Mouse (Mus musculus): ENCODE data around the gene H1foo. TPM values are rescaled to one million over a fixed set of nuclear protein-coding genes. Genes with fewer than 3 reads are reported as not detected.

Gene H1foo
- polyA plus RNA-seq, 1 experiment from 2014 or later: not detected

DNA sequence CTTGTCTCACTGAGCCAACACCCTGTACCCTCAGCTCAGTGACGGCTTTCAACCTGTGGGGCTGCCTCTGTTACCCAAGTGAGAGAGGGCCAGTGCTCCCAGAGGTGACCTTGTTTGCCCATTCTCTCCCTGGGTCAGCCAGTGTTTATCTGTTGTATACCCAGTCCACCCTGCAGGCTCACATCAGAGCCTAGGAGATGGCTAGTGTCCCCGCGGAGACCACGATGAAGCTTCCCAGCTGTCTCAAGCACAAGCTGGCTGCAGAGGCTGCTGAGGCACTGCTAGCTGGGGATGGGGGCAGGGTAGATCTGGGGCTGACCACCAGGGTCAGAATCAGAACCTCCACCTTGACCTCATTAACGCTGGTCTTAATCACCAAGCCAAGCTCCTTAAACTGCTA, 14.7 kb upstream of the H1foo start:
- Histone ChIP-seq H3K9ac (no peak overlapping the region), H3K27me3 (replicated peaks) (no peaks in the 10 kb centered on the region), H3K27ac (no peak overlapping the region), H3K9me3 (no peaks in the 10 kb centered on the region), H3K4me1 (peaks cover 12% of the 10 kb centered on the region), H3K36me3 (no peaks in the 10 kb centered on the region), H3K4me3 (replicated peaks) (no peak overlapping the region), H3K4me2 (no peak overlapping the region)
- WGBS: 32% methylated on average over 5 of the region's 5 CpGs
- ATAC-seq (ENCODE audit: insufficient read depth, low FRiP score, low read depth): no peak

DNA sequence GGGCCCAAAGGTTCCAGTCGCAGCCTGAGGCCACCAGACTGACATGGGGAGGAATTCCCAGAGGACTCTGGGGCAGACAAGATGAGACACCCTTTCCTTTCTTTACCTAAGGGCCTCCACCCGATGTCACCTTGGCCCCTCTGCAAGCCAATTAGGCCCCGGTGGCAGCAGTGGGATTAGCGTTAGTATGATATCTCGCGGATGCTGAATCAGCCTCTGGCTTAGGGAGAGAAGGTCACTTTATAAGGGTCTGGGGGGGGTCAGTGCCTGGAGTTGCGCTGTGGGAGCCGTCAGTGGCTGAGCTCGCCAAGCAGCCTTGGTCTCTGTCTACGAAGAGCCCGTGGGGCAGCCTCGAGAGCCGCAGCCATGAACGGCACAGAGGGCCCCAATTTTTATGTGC, 13.1 kb upstream of the H1foo start, which contains the start of gene Rho:
Gene Rho, plus strand, starts transcription at position 110 of the 400 bp plus-strand sequence.
- ATAC-seq (ENCODE audit: insufficient read depth, low FRiP score, low read depth): no peak
- no peak within 1 kb of the TSS for H3K4me3 ChIP-seq (replicated peaks)
- no peak within 1 kb of the TSS for H3K4me2 ChIP-seq
- no peaks in the 10 kb centered on the region for H3K27me3 ChIP-seq (replicated peaks)
- no peaks in the 10 kb centered on the region for H3K9me3 ChIP-seq
- 80% methylated on average over 14 of the region's 14 CpGs for whole genome bisulfite sequencing
- no peak within 1 kb of the TSS for H3K9ac ChIP-seq
- no peaks in the 10 kb centered on the region for H3K36me3 ChIP-seq
- no peak within 1 kb of the TSS for H3K27ac ChIP-seq
- peaks cover 12% of the 10 kb centered on the region for H3K4me1 ChIP-seq

DNA sequence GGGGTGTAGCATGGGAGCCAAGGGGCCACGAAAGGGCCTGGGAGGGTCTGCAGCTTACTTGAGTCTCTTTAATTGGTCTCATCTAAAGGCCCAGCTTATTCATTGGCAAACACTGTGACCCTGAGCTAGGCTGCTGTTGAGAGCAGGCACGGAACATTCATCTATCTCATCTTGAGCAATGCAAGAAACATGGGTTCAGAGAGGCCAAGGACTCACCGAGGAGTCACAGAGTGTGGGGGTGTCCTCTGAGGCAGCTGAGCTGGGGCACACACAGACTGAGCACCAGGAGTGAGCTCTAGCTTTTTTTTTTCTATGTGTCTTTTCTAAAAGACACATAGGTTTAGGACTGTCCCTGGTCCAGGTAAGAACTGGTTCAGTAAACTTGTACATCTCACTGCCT, 12.3 kb upstream of the H1foo start:
- Histone ChIP-seq H3K9me3 (no peaks in the 10 kb centered on the region), H3K4me3 (replicated peaks) (no peak overlapping the region)

DNA sequence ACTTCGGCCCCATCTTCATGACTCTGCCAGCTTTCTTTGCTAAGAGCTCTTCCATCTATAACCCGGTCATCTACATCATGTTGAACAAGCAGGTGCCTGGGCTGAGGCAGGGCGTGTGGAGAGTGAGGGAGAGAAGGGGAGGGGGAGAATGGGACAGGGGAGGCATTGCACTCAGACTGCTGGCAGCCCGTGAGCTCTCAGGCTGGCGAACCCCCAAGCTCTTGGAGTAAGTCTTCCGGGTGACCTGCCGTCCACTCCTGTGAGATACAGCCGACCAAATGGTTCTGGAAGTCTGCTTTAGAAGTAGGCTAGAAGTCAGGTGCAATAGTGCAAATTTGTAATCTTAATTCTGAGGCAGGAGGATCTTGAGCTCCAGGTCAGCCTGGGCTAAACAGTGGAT, 9.2 kb upstream of the H1foo start:
- Histone ChIP-seq H3K27me3 (replicated peaks) (no peaks in the 10 kb centered on the region), H3K36me3 (no peaks in the 10 kb centered on the region), H3K4me3 (replicated peaks) (no peak overlapping the region), H3K4me2 (no peak overlapping the region), H3K27ac (no peak overlapping the region), H3K9me3 (no peaks in the 10 kb centered on the region), H3K9ac (no peak overlapping the region), H3K4me1 (peaks cover 5% of the 10 kb centered on the region; the same call in 1 of the 2 replicates)
- 81% methylated on average over 8 of the region's 8 CpGs for WGBS
- no peak for ATAC-seq (ENCODE audit: insufficient read depth, low FRiP score, low read depth)

More for the DNA sequence above, 12.3 kb upstream of the H1foo start:
- Histone ChIP-seq H3K36me3 (no peaks in the 10 kb centered on the region), H3K27ac (no peak overlapping the region), H3K4me2 (no peak overlapping the region), H3K4me1 (peaks cover 12% of the 10 kb centered on the region), H3K9ac (no peak overlapping the region), H3K27me3 (replicated peaks) (no peaks in the 10 kb centered on the region)
- WGBS: 81% methylated on average over 3 of the region's 3 CpGs
- ATAC-seq (ENCODE audit: insufficient read depth, low FRiP score, low read depth): no peak

DNA sequence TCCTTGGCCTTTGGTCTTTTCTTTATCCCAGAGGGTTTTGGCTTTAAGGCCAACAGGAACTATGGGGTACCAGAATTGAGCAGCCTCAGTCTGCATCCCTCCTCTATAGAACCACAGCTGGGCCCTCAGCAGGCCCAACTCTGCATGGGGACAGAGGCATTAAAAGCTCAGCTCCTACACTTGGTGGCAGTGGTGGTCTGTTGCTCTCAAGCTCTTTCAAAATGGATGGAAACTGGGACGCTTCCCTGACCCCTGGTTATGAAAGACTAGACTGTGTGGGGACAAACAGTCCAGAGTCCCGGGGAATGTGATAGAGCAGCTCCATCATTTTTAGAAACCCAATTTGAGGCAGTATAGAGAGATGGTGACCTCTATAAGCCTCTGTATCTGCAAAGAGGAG, 6.7 kb upstream of the H1foo start:
- no peaks in the 10 kb centered on the region for H3K27me3 ChIP-seq (replicated peaks)
- WGBS: 86% methylated on average over 2 of the region's 2 CpGs
- no peaks in the 10 kb centered on the region for H3K36me3 ChIP-seq
- H3K27ac ChIP-seq: no peak overlapping the region
- no peak overlapping the region for H3K4me3 ChIP-seq (replicated peaks)
- no peak overlapping the region for H3K9ac ChIP-seq
- no peak overlapping the region for H3K4me2 ChIP-seq
- 0 out of 2 replicates have a peak, but pooled peaks cover 2% of the 10 kb centered on the region for H3K4me1 ChIP-seq
- no peaks in the 10 kb centered on the region for H3K9me3 ChIP-seq
- ATAC-seq (ENCODE audit: insufficient read depth, low FRiP score, low read depth): no peak

- Histone ChIP-seq H3K4me2 (no peak overlapping the region), H3K9me3 (no peaks in the 10 kb centered on the region), H3K9ac (no peak overlapping the region), H3K4me3 (replicated peaks) (no peak overlapping the region), H3K36me3 (no peaks in the 10 kb centered on the region), H3K4me1 (0 out of 2 replicates have a peak, but pooled peaks cover 2% of the 10 kb centered on the region), H3K27me3 (replicated peaks) (no peaks in the 10 kb centered on the region), H3K27ac (no peak overlapping the region)
- ATAC-seq (ENCODE audit: insufficient read depth, low FRiP score, low read depth): no peak
- 56% methylated on average over 1 of the region's 1 CpGs for WGBS
These were observed 5.9 kb upstream of the H1foo start for GRCm38 (mm10) chr6:115938798-115939197.

- no peak overlapping the region for H3K27ac ChIP-seq
- no peak overlapping the region for H3K4me2 ChIP-seq
- H3K36me3 ChIP-seq: no peaks in the 10 kb centered on the region
- H3K27me3 ChIP-seq (replicated peaks): no peaks in the 10 kb centered on the region
- no peak overlapping the region for H3K9ac ChIP-seq
- H3K4me3 ChIP-seq (replicated peaks): no peak overlapping the region
- H3K4me1 ChIP-seq: 0 out of 2 replicates have a peak, but pooled peaks cover 2% of the 10 kb centered on the region
- no peaks in the 10 kb centered on the region for H3K9me3 ChIP-seq
- ATAC-seq (ENCODE audit: insufficient read depth, low FRiP score, low read depth): no peak
- 42% methylated on average over 1 of the region's 1 CpGs for WGBS
These were observed 4.1 kb upstream of the H1foo start for GRCm38 (mm10) chr6:115940603-115941002.

DNA sequence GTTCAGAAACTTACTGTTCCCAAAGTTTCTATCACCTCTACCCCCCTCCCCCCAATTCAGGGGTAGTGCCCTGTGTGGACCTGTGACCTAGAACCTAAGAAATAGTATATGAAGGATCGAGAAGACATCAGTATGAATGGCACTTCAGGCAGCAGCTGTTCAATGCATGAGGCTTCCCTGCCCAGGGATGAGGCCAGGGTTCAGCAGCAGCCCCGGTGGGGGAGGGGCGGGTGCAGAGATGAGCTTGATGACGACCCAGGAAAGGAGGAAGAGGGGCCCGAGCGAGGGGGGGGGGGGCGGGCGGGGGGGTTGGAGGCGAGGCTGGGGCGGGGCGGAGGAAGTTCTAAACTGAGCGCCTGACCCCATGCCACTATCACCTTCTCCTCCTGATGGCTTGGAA, 3.6 kb upstream of the H1foo start:
- Histone ChIP-seq H3K4me1 (0 out of 2 replicates have a peak, but pooled peaks cover 2% of the 10 kb centered on the region), H3K27ac (no peak overlapping the region), H3K4me2 (no peak overlapping the region), H3K9me3 (no peaks in the 10 kb centered on the region), H3K27me3 (replicated peaks) (no peaks in the 10 kb centered on the region), H3K36me3 (no peaks in the 10 kb centered on the region), H3K4me3 (replicated peaks) (no peak overlapping the region), H3K9ac (no peak overlapping the region)
- ATAC-seq (ENCODE audit: insufficient read depth, low FRiP score, low read depth): no peak
- WGBS: 10% methylated on average over 6 of the region's 12 CpGs

DNA sequence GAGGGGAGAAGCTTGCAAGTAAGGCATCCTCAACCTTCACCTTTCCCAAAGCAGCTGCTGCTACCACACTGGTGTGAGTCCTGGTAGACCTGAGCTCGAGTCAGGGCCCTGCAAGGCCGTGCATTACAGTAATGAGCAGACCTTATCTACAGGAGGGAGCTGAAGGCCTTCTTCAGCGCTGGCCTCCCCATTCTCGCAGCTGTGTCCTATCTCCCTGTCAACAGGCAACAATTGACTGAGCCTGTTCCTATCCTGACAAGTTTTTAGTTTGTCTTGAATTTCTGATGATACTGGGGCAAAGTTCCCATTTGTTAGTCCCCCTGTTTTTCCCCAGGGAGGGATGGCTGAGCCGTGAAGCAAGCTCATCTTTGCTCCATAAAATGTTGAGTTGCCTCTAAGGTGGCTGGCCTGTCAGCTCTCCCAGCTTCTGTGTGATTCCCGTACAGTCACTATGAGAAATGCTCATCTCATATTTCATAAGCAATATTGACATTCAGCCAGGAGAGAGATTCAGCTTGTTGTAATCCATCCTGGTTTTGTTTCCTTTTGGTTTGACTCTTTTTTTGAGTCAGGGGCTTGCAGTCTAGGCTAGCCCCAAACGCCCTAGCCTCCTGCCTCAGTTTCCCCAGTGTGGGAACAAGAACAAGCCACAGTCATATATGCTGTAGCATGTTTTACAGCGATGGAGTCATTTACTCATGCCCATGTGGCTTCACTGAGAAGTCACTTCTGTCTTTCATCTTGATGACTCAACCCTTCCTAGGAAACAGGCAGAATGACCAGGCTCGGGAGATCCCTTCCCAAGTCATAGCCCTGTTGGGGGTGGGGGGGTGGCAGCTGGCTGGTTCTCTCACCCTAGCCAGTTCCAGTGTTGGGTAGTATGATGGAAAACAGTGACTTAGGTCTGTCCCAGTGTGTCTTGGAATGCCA, 975 bp upstream of the H1foo start:
- Histone ChIP-seq H3K9me3 (no peaks in the 10 kb centered on the region), H3K9ac (no peak overlapping the region), H3K36me3 (no peaks in the 10 kb centered on the region), H3K4me1 (0 out of 2 replicates have a peak, but pooled peaks cover 4% of the 10 kb centered on the region), H3K27me3 (replicated peaks) (no peaks in the 10 kb centered on the region), H3K4me3 (replicated peaks) (no peak overlapping the region), H3K27ac (no peak overlapping the region), H3K4me2 (no peak overlapping the region)
- ATAC-seq (ENCODE audit: insufficient read depth, low FRiP score, low read depth): no peak
- WGBS: 54% methylated on average over 9 of the region's 9 CpGs

GRCm38 (mm10) chr6:115945633-115946032, 895 bp downstream of the H1foo start:
- 70% methylated on average over 8 of the region's 8 CpGs for WGBS
- no peak overlapping the region for H3K4me3 ChIP-seq (replicated peaks)
- no peak for ATAC-seq (ENCODE audit: insufficient read depth, low FRiP score, low read depth)
- H3K4me2 ChIP-seq: no peak overlapping the region
- H3K9me3 ChIP-seq: no peaks in the 10 kb centered on the region
- H3K9ac ChIP-seq: no peak overlapping the region
- no peaks in the 10 kb centered on the region for H3K36me3 ChIP-seq
- H3K27me3 ChIP-seq (replicated peaks): no peaks in the 10 kb centered on the region
- 0 out of 2 replicates have a peak, but pooled peaks cover 4% of the 10 kb centered on the region for H3K4me1 ChIP-seq
- no peak overlapping the region for H3K27ac ChIP-seq

- no peaks in the 10 kb centered on the region for H3K27me3 ChIP-seq (replicated peaks)
- H3K4me1 ChIP-seq: 0 out of 2 replicates have a peak, but pooled peaks cover 2% of the 10 kb centered on the region
- H3K9ac ChIP-seq: no peak overlapping the region
- no peak for ATAC-seq (ENCODE audit: insufficient read depth, low FRiP score, low read depth)
- H3K4me3 ChIP-seq (replicated peaks): no peak overlapping the region
- no peaks in the 10 kb centered on the region for H3K9me3 ChIP-seq
- no peak overlapping the region for H3K27ac ChIP-seq
- no peak overlapping the region for H3K4me2 ChIP-seq
- 44% methylated on average over 6 of the region's 6 CpGs for WGBS
- no peaks in the 10 kb centered on the region for H3K36me3 ChIP-seq
These were observed 1.7 kb downstream of the H1foo start for GRCm38 (mm10) chr6:115946389-115946788.

DNA sequence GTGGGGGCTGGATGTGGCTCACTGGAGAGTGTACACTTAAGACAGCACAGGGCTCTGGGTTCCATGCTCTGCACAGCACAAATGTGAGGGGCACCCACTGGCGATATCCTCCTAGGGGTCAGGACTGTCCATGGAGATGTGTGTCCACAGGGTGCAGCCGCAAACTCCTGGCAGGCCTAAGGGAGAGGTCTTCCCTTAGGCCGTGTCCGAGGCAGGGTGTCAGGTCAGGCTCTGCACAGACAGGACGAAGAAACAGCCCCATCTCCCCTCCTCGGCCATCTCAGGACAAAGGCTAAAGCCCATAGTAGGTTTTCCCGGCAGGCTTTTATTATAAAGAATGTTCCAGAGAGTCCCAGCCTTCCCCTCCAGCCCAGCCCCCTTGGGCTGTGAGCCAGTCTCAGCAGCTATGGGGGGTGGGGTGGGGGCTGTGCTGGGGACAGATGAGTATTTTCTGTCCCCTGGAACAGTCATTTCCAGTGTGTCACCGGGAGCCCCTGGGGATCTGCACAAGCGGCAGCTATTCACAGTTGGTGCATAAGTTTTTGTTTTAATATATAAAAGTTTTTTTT, 9.9 kb downstream of the H1foo start:
- H3K9ac ChIP-seq: no peak overlapping the region
- no peaks in the 10 kb centered on the region for H3K27me3 ChIP-seq (replicated peaks)
- ATAC-seq (ENCODE audit: insufficient read depth, low FRiP score, low read depth): no peak
- no peak overlapping the region for H3K4me3 ChIP-seq (replicated peaks)
- 0 out of 2 replicates have a peak overlapping the region, but pooled peaks have one; percentile 4 for H3K27ac ChIP-seq
- H3K36me3 ChIP-seq: no peaks in the 10 kb centered on the region
- 74% methylated on average over 9 of the region's 9 CpGs for WGBS
- peaks cover 32% of the 10 kb centered on the region for H3K4me1 ChIP-seq
- no peak overlapping the region for H3K4me2 ChIP-seq
- no peaks in the 10 kb centered on the region for H3K9me3 ChIP-seq

Measured in stomach, embryonic 15.5 days (tissue).